Mouse (Mus musculus): ENCODE data around the gene Lrrc8c.
A peak's percentile ranks its signal among the peaks of the same experiment; 100 is the strongest.

Gene Lrrc8c

GRCm38 (mm10) chr5:105599315-105599714 lies 80.1 kb downstream of the Lrrc8c start:
- DNase-seq (ENCODE audit: low spot score in 2 of 2) = no peak

DNA sequence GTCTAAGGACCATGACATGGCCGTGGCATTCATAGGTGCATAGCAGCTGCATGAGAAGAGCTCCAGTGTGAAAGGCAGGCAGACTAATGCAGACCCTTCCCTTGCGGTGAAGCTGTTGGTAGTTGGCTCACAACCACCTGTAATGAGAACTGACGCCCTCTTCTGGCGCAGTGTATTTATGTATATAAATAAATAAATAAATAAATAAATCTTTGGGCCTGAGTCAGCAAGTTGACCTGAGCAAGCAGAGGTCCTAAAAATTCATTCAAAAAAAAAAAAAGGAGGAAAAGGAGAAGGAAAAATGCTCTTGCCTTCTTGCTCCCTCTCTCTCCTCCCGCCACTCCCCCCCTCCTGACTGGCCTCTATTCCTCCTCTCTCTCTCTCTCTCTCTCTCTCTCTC lies 81.8 kb downstream of the Lrrc8c start:
- DNase-seq (ENCODE audit: low spot score in 2 of 2) = no peak

GRCm38 (mm10) chr5:105602585-105602984 lies 83.4 kb downstream of the Lrrc8c start:
- no peak for DNase-seq (ENCODE audit: low spot score in 2 of 2)

GRCm38 (mm10) chr5:105605736-105606135 lies 86.5 kb downstream of the Lrrc8c start:
- no peak for DNase-seq (ENCODE audit: low spot score in 2 of 2)

GRCm38 (mm10) chr5:105609683-105610082 lies 90.5 kb downstream of the Lrrc8c start:
- no peak for DNase-seq (ENCODE audit: low spot score in 2 of 2)

- DNase-seq (ENCODE audit: low spot score in 2 of 2) = no peak
Measured at GRCm38 (mm10) chr5:105613002-105613401, 93.8 kb downstream of the Lrrc8c start.

DNA sequence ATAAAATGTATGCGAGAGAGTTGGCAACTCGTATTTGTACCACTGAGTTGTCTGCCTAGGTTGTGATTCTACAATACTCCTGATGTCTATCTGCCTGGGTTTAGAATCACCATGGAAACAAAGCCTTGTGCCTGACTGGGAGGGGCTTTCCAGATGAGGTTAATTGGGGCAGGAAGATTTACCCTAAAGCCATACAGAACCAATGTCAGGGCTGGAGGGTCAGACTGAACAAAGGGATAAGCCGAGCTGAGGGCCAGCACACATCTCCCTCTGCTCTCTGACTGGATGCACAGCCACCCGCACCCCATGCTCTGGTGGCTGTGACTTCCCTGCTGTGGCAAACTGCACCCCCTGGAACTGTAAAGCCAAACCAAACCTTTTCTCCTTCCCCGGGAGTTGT lies 94.8 kb downstream of the Lrrc8c start:
- DNase-seq (ENCODE audit: low spot score in 2 of 2) = no peak

DNA sequence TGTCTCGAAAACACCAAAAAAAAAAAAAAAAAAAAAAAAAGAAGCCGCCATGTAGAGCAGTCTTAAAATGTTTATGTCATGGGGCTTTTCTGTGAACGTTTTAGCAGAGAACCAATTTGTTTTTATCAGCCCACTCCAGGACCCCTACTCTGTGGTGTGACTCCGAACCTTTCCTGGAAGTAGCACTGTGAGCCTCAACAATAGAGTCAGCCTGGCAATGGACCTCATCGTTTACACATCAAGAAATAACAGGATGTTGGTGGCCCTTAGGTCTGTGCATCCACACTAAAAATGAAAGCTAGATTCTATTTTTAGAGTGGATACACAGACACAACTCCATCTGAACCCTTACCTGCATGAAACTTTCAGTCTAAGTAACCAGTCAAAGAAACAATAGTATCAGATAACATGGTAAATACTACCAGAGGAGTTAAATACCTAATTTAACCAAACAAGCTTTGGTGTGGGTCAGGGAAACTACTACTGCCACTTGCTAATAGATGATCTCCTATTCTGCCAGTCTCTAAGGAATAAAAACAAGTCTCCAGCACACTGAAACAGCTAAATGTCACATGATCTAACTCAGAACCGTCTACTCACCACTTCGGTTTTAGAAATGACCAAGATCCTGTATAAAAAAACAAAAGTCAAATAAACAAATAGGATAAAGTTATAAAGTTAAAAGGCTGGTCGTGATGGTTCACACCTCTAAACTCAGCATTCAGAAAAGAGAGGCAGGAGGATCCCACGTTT lies 95.7 kb downstream of the Lrrc8c start:
- DNase-seq (ENCODE audit: low spot score in 2 of 2) = no peak

GRCm38 (mm10) chr5:105615871-105616454 lies 96.8 kb downstream of the Lrrc8c start:
- no peak for DNase-seq (ENCODE audit: low spot score in 2 of 2)

GRCm38 (mm10) chr5:105616538-105616937 lies 97.3 kb downstream of the Lrrc8c start:
- DNase-seq (ENCODE audit: low spot score in 2 of 2) = no peak

DNA sequence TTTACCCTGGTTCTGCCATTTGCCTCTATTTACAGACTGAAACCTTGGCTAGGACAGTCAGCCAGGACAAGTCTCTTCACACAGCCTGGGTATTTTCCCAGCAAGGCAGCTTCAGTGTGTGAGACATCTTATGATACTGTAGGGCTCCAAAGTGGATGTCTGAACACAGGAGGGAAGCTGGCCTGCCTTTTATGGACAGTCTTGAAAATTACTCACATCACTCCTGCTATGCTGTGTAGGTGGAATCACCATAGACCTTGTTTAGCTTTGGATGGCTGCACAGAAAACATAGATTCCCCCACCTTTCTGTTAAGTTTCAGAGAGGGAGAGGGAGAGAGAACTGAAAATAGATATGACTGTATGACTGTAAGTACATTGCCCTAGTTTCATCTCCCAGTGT lies 99.3 kb downstream of the Lrrc8c start:
- no peak for DNase-seq (ENCODE audit: low spot score in 2 of 2)

GRCm38 (mm10) chr5:105619666-105620065 lies 100.5 kb downstream of the Lrrc8c start:
- DNase-seq (ENCODE audit: low spot score in 2 of 2) = no peak

- peak; percentile 44 to 80 for DNase-seq (ENCODE audit: low spot score in 2 of 2)
Measured at GRCm38 (mm10) chr5:105620505-105621116, 101.4 kb downstream of the Lrrc8c start.

DNA sequence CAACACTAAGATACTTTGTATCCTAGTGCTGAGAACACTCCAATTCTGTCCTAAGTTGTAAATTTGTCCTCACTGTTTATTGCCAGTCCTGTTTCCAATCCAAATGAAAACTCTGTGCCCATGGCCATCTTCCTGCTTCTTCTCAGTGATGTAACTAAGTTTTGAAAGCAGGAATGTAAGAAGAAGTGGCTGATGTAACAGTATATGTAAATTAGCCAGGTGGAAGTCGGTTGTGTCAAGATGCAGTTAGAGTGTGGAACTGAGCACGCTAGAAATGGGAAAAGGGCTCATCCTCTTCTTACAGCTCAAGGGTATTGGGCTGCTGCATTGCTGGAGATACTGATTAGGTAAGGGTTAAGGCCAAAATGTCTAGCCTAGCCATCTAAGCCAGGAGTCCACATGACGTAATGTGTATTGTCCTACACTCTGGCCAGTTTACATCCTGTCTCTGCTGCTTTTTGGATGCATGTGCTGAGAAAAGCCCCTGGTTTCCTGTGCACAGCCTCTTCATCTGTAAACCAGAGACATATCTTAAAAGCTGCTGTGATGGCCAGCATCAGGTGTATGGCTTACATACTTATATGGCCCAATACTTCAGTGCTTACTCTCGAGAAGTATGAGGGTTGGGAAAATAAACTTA lies 104.0 kb downstream of the Lrrc8c start:
- DNase-seq (ENCODE audit: low spot score in 2 of 2) = no peak

GRCm38 (mm10) chr5:105624257-105624656 lies 105.1 kb downstream of the Lrrc8c start:
- DNase-seq (ENCODE audit: low spot score in 2 of 2) = no peak

GRCm38 (mm10) chr5:105625504-105626150 lies 106.4 kb downstream of the Lrrc8c start:
- no peak for DNase-seq (ENCODE audit: low spot score in 2 of 2)

GRCm38 (mm10) chr5:105626355-105626754 lies 107.2 kb downstream of the Lrrc8c start:
- no peak for DNase-seq (ENCODE audit: low spot score in 2 of 2)

DNA sequence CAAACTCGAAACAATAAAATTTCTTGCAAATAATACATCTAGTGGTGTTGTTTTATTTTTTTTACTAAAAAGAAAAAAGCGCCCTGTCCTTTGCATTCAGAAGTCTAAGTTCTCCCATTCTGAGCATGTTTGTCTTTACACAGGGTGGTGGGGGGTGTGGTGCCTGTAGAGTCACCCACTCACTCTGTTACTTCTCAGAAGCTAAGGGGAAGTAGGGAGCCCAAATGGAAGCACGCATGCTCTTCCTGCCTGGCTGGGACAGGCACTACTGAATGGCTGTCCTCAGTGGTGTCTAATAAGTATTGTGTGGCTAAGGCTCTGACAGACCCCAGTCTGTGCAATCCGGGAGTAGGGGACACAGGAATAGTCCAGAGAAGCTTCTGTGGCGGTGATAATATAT lies 107.9 kb downstream of the Lrrc8c start:
- no peak for DNase-seq (ENCODE audit: low spot score in 2 of 2)

GRCm38 (mm10) chr5:105629955-105630354 lies 110.8 kb downstream of the Lrrc8c start:
- DNase-seq (ENCODE audit: low spot score in 2 of 2) = no peak

- no peak for DNase-seq (ENCODE audit: low spot score in 2 of 2)
Measured at GRCm38 (mm10) chr5:105632066-105632465, 112.9 kb downstream of the Lrrc8c start.

DNA sequence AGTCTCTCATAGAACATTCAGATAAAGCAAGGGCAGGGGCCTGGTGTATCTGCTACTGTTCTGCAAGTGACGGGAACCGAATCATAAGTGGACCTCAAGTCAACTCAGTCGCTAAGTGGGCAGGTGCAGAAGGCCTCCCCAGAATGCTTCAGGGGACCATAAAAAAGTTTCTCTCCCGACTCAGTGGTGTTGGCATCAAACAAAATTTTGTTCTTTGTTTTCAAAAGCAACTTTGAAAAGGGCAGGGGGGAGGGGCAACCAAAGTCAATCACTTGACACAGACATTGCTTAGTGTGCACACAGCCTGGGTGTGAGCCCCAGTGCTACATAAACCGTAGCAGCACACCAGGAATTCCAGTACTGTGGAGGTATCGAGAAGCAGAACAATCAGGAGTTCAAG lies 116.4 kb downstream of the Lrrc8c start:
- no peak for DNase-seq (ENCODE audit: low spot score in 2 of 2)

Data from urinary bladder, postnatal 36 days (tissue).